Mouse (Mus musculus): ENCODE results near the gene Abcg1. TPM values are rescaled to one million over a fixed set of nuclear protein-coding genes. Genes with fewer than 3 reads are reported as not detected.
A peak's percentile ranks its signal among the peaks of the same experiment; 100 is the strongest.

Gene Abcg1
- polyA plus RNA-seq, 1 experiment from 2014 or later, result 11.9 TPM

GRCm38 (mm10) chr17:31024782-31025125 lies 32.7 kb upstream of the Abcg1 start:
- Histone ChIP-seq H3K9me3 (ENCODE audit: control insufficient read depth, low read length) (no peaks in the 10 kb centered on the region), H3K9ac (ENCODE audit: low read depth, low read length) (no peak overlapping the region), H3K36me3 (ENCODE audit: control insufficient read depth, insufficient read depth, low read length) (no peaks in the 10 kb centered on the region), H3K4me2 (ENCODE audit: low read depth, low read length) (no peak overlapping the region), H3K27me3 (replicated peaks; ENCODE audit: control insufficient read depth, insufficient read depth, low read length) (no peaks in the 10 kb centered on the region), H3K27ac (replicated peaks; ENCODE audit: low read depth, low read length) (no peak overlapping the region), H3K4me1 (ENCODE audit: control insufficient read depth, insufficient read depth, low read length) (no peaks in the 10 kb centered on the region), H3K4me3 (ENCODE audit: low read depth, low read length) (no peak overlapping the region)
- WGBS, result 51% methylated on average over 5 of the region's 5 CpGs
- DNase-seq (ENCODE audit: low spot score), result no peak
- ATAC-seq (ENCODE audit: low read depth), result no peak

GRCm38 (mm10) chr17:31026986-31027385 lies 30.5 kb upstream of the Abcg1 start:
- Histone ChIP-seq H3K9me3 (ENCODE audit: control insufficient read depth, low read length) (peaks cover 5% of the 10 kb centered on the region; the same call in 1 of the 2 replicates), H3K4me3 (ENCODE audit: low read depth, low read length) (no peak overlapping the region), H3K36me3 (ENCODE audit: control insufficient read depth, insufficient read depth, low read length) (no peaks in the 10 kb centered on the region), H3K9ac (ENCODE audit: low read depth, low read length) (no peak overlapping the region), H3K27me3 (replicated peaks; ENCODE audit: control insufficient read depth, insufficient read depth, low read length) (no peaks in the 10 kb centered on the region), H3K27ac (replicated peaks; ENCODE audit: low read depth, low read length) (no peak overlapping the region), H3K4me2 (ENCODE audit: low read depth, low read length) (no peak overlapping the region), H3K4me1 (ENCODE audit: control insufficient read depth, insufficient read depth, low read length) (no peaks in the 10 kb centered on the region)
- ATAC-seq (ENCODE audit: low read depth), result peak; percentile 41; the same call in 1 of the 2 replicates
- 86% methylated on average over 6 of the region's 6 CpGs for WGBS
- no peak for DNase-seq (ENCODE audit: low spot score)

- ATAC-seq (ENCODE audit: low read depth), result no peak
- H3K27me3 ChIP-seq (replicated peaks; ENCODE audit: control insufficient read depth, insufficient read depth, low read length), result no peaks in the 10 kb centered on the region
- no peak overlapping the region for H3K27ac ChIP-seq (replicated peaks; ENCODE audit: low read depth, low read length)
- H3K4me1 ChIP-seq (ENCODE audit: control insufficient read depth, insufficient read depth, low read length), result no peaks in the 10 kb centered on the region
- H3K36me3 ChIP-seq (ENCODE audit: control insufficient read depth, insufficient read depth, low read length), result no peaks in the 10 kb centered on the region
- H3K4me3 ChIP-seq (ENCODE audit: low read depth, low read length), result no peak overlapping the region
- 78% methylated on average over 6 of the region's 6 CpGs for WGBS
- H3K9me3 ChIP-seq (ENCODE audit: control insufficient read depth, low read length), result peaks cover 10% of the 10 kb centered on the region; the same call in 1 of the 2 replicates
- no peak overlapping the region for H3K4me2 ChIP-seq (ENCODE audit: low read depth, low read length)
- no peak for DNase-seq (ENCODE audit: low spot score)
- no peak overlapping the region for H3K9ac ChIP-seq (ENCODE audit: low read depth, low read length)
Measured at GRCm38 (mm10) chr17:31027723-31028122, 29.8 kb upstream of the Abcg1 start.

GRCm38 (mm10) chr17:31028821-31029370 lies 28.6 kb upstream of the Abcg1 start:
- no peaks in the 10 kb centered on the region for H3K27me3 ChIP-seq (replicated peaks; ENCODE audit: control insufficient read depth, insufficient read depth, low read length)
- no peak overlapping the region for H3K9ac ChIP-seq (ENCODE audit: low read depth, low read length)
- H3K9me3 ChIP-seq (ENCODE audit: control insufficient read depth, low read length), result peaks cover 10% of the 10 kb centered on the region; the same call in 1 of the 2 replicates
- H3K4me2 ChIP-seq (ENCODE audit: low read depth, low read length), result no peak overlapping the region
- H3K4me3 ChIP-seq (ENCODE audit: low read depth, low read length), result no peak overlapping the region
- DNase-seq (ENCODE audit: low spot score) (no peak), ATAC-seq (ENCODE audit: low read depth) (no peak)
- H3K36me3 ChIP-seq (ENCODE audit: control insufficient read depth, insufficient read depth, low read length), result no peaks in the 10 kb centered on the region
- H3K27ac ChIP-seq (replicated peaks; ENCODE audit: low read depth, low read length), result no peak overlapping the region
- H3K4me1 ChIP-seq (ENCODE audit: control insufficient read depth, insufficient read depth, low read length), result no peaks in the 10 kb centered on the region
- 69% methylated on average over 9 of the region's 9 CpGs for WGBS

GRCm38 (mm10) chr17:31029407-31029806 lies 28.1 kb upstream of the Abcg1 start:
- WGBS, result 73% methylated on average over 4 of the region's 4 CpGs
- no peak for DNase-seq (ENCODE audit: low spot score)
- ATAC-seq (ENCODE audit: low read depth), result no peak

GRCm38 (mm10) chr17:31032341-31032740 lies 25.1 kb upstream of the Abcg1 start:
- H3K36me3 ChIP-seq (ENCODE audit: control insufficient read depth, insufficient read depth, low read length), result no peaks in the 10 kb centered on the region
- 90% methylated on average over 4 of the region's 4 CpGs for WGBS
- H3K27me3 ChIP-seq (replicated peaks; ENCODE audit: control insufficient read depth, insufficient read depth, low read length), result no peaks in the 10 kb centered on the region
- ATAC-seq (ENCODE audit: low read depth), result no peak
- no peak overlapping the region for H3K9ac ChIP-seq (ENCODE audit: low read depth, low read length)
- peaks cover 10% of the 10 kb centered on the region; the same call in 1 of the 2 replicates for H3K9me3 ChIP-seq (ENCODE audit: control insufficient read depth, low read length)
- no peak overlapping the region for H3K27ac ChIP-seq (replicated peaks; ENCODE audit: low read depth, low read length)
- no peak overlapping the region for H3K4me2 ChIP-seq (ENCODE audit: low read depth, low read length)
- DNase-seq (ENCODE audit: low spot score), result no peak
- no peak overlapping the region for H3K4me3 ChIP-seq (ENCODE audit: low read depth, low read length)
- peaks cover 7% of the 10 kb centered on the region; the same call in 1 of the 2 replicates for H3K4me1 ChIP-seq (ENCODE audit: control insufficient read depth, insufficient read depth, low read length)

More at GRCm38 (mm10) chr17:31029407-31029806, 28.1 kb upstream of the Abcg1 start:
- Histone ChIP-seq H3K4me2 (ENCODE audit: low read depth, low read length) (no peak overlapping the region), H3K9ac (ENCODE audit: low read depth, low read length) (no peak overlapping the region), H3K36me3 (ENCODE audit: control insufficient read depth, insufficient read depth, low read length) (no peaks in the 10 kb centered on the region), H3K27ac (replicated peaks; ENCODE audit: low read depth, low read length) (no peak overlapping the region), H3K27me3 (replicated peaks; ENCODE audit: control insufficient read depth, insufficient read depth, low read length) (no peaks in the 10 kb centered on the region), H3K9me3 (ENCODE audit: control insufficient read depth, low read length) (peaks cover 10% of the 10 kb centered on the region; the same call in 1 of the 2 replicates), H3K4me1 (ENCODE audit: control insufficient read depth, insufficient read depth, low read length) (no peaks in the 10 kb centered on the region), H3K4me3 (ENCODE audit: low read depth, low read length) (no peak overlapping the region)

GRCm38 (mm10) chr17:31033251-31033650 lies 24.2 kb upstream of the Abcg1 start:
- 59% methylated on average over 2 of the region's 2 CpGs for WGBS
- H3K4me1 ChIP-seq (ENCODE audit: control insufficient read depth, insufficient read depth, low read length), result peaks cover 9% of the 10 kb centered on the region; the same call in 1 of the 2 replicates
- DNase-seq (ENCODE audit: low spot score) (no peak), ATAC-seq (ENCODE audit: low read depth) (peak; percentile 70; the same call in 1 of the 2 replicates)
- H3K27ac ChIP-seq (replicated peaks; ENCODE audit: low read depth, low read length), result no peak overlapping the region
- H3K9me3 ChIP-seq (ENCODE audit: control insufficient read depth, low read length), result peaks cover 10% of the 10 kb centered on the region; the same call in 1 of the 2 replicates
- no peak overlapping the region for H3K4me3 ChIP-seq (ENCODE audit: low read depth, low read length)
- no peaks in the 10 kb centered on the region for H3K36me3 ChIP-seq (ENCODE audit: control insufficient read depth, insufficient read depth, low read length)
- H3K4me2 ChIP-seq (ENCODE audit: low read depth, low read length), result no peak overlapping the region
- no peak overlapping the region for H3K9ac ChIP-seq (ENCODE audit: low read depth, low read length)
- no peaks in the 10 kb centered on the region for H3K27me3 ChIP-seq (replicated peaks; ENCODE audit: control insufficient read depth, insufficient read depth, low read length)

- WGBS, result 52% methylated on average over 5 of the region's 5 CpGs
- no peaks in the 10 kb centered on the region for H3K36me3 ChIP-seq (ENCODE audit: control insufficient read depth, insufficient read depth, low read length)
- H3K27ac ChIP-seq (replicated peaks; ENCODE audit: low read depth, low read length), result no peak overlapping the region
- no peak for ATAC-seq (ENCODE audit: low read depth)
- no peak overlapping the region for H3K9ac ChIP-seq (ENCODE audit: low read depth, low read length)
- H3K4me3 ChIP-seq (ENCODE audit: low read depth, low read length), result no peak overlapping the region
- no peak overlapping the region for H3K4me2 ChIP-seq (ENCODE audit: low read depth, low read length)
- H3K27me3 ChIP-seq (replicated peaks; ENCODE audit: control insufficient read depth, insufficient read depth, low read length), result no peaks in the 10 kb centered on the region
- peaks cover 9% of the 10 kb centered on the region; the same call in 1 of the 2 replicates for H3K4me1 ChIP-seq (ENCODE audit: control insufficient read depth, insufficient read depth, low read length)
- no peak for DNase-seq (ENCODE audit: low spot score)
- H3K9me3 ChIP-seq (ENCODE audit: control insufficient read depth, low read length), result peaks cover 10% of the 10 kb centered on the region; the same call in 1 of the 2 replicates
Measured at GRCm38 (mm10) chr17:31034165-31034564, 23.3 kb upstream of the Abcg1 start.
